Mouse (Mus musculus) liver, embryonic 14.5 days (tissue): Measurements from ENCODE around the gene Fbxo10.

ENCODE experiments used
- CTCF ChIP-seq: IDR thresholded peaks from 2 replicates; pipeline ENCODE4 v1.5.1; 2016; ENCODE audit warnings: antibody characterized with exemption, low read depth, control low read depth
- EP300 ChIP-seq: IDR thresholded peaks from 2 replicates; pipeline ENCODE4 v1.6.1; 2016; ENCODE audit warnings: antibody characterized with exemption, low read depth

DNA sequence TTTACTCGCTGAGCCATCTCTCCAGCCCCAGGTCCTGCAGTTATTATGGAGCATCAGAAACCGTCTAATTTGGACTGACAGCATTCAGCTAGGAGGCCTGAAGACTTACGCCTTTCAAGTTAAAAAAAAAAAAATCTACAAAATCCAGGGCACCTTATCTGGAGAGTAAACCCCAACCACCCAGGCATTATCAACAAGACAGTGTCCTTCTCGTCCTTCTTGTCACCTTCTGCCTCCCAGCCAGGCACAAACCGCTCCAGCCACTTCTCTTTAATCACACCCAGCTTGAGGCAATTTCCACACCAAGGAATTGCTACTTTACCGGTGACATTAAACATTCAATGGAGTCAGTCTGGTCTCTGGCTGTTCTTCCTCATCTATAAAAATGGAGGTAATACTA lies 10.9 kb downstream of the Fbxo10 start:
- TF ChIP-seq CTCF (no peak), EP300 (peak; percentile 94)
